Mouse (Mus musculus) heart, postnatal 0 days (tissue): Measurements from ENCODE around the gene Ms4a6c. TPM values are rescaled to one million over a fixed set of nuclear protein-coding genes. Genes with fewer than 3 reads are reported as not detected.
"Not testable (repeated sequence)": the region's sequence is repeated elsewhere in the genome, so short reads cannot be mapped to it uniquely, and the experiment has no call there.

Experiments used
- ATAC-seq: fragments of 200-750 bp; cut with Nextera tagmentation; 2 replicates; pipeline ENCODE4 v1.8.0; 2017; ENCODE audit warnings: low read depth, moderate number of reproducible peaks, moderate library complexity; ENCODE audit not compliant: insufficient read depth
- DNase-seq: peaks from one replicate; pipeline ENCODE4 v3.0.0-alpha.2; 2016; ENCODE audit warnings: low spot score
- H3K27ac ChIP-seq: fragments of 300-500 bp; sonication (generic); 2 replicates; pipeline ENCODE4 v1.5.1; 2014; ENCODE audit warnings: low read depth, mild to moderate bottlenecking
- H3K27me3 ChIP-seq: fragments of 300-500 bp; sonication (generic); 2 replicates; pipeline ENCODE4 v1.6.1; 2014; ENCODE audit warnings: low read length, mixed read lengths; ENCODE audit not compliant: control insufficient read depth, insufficient read depth
- H3K36me3 ChIP-seq: fragments of 300-500 bp; sonication (generic); replicated peaks from 2 replicates; pipeline ENCODE4 v1.6.1; 2014; ENCODE audit warnings: low read length, mixed read lengths; ENCODE audit not compliant: control insufficient read depth, insufficient read depth
- H3K4me1 ChIP-seq: fragments of 300-500 bp; sonication (generic); 2 replicates; pipeline ENCODE4 v1.6.1; 2014; ENCODE audit warnings: antibody characterized with exemption; ENCODE audit not compliant: control insufficient read depth, insufficient read depth
- H3K4me2 ChIP-seq: fragments of 300-500 bp; sonication (generic); 2 replicates; pipeline ENCODE4 v1.6.1; 2014; ENCODE audit warnings: low read depth, mild to moderate bottlenecking, low read length, moderate library complexity
- H3K4me3 ChIP-seq: fragments of 300-500 bp; sonication (generic); 2 replicates; pipeline ENCODE4 v1.5.1; 2014; ENCODE audit warnings: low read depth, low read length
- H3K9ac ChIP-seq: fragments of 300-500 bp; sonication (generic); replicated peaks from 2 replicates; pipeline ENCODE4 v1.6.1; 2014; ENCODE audit warnings: low read depth, low read length, mixed read lengths
- H3K9me3 ChIP-seq: fragments of 300-500 bp; sonication (generic); replicated peaks from 2 replicates; pipeline ENCODE4 v1.6.1; 2016; ENCODE audit warnings: low read length; ENCODE audit not compliant: control insufficient read depth
- CTCF ChIP-seq: IDR thresholded peaks from 2 replicates; pipeline ENCODE4 v1.5.1; 2016; ENCODE audit warnings: antibody characterized with exemption, control low read depth, low read depth
- EP300 ChIP-seq: IDR thresholded peaks from 2 replicates; pipeline ENCODE4 v1.6.1; 2016; ENCODE audit warnings: antibody characterized with exemption, low read depth
- WGBS: fragments of 180-500 bp; shearing (Covaris S2); extraction: QIAGEN DNeasy Blood & Tissue Kit; methylation state at CpG from one replicate; pipeline ENCODE4 v1.1.7; 2014; 5-methylcytosine and 5-hydroxymethylcytosine counted together
- polyA plus RNA-seq: library from polyadenylated mRNA; unstranded; fragments of >200 nt; fragmentation: Nextera tagmentation; extraction: Ambion mirVana; gene quantifications from 2 replicates; pipeline ENCODE4 v1.2.1, GENCODE M21; 2015
- total RNA-seq: library from RNA; depleted of rRNA; stranded (reverse); fragments of >200 nt; gene quantifications from 2 replicates; pipeline ENCODE4 v1.2.3, GENCODE M21; 2014; ENCODE audit warnings: low replicate concordance

Ms4a6c gene
- total and polyA plus RNA-seq, 2 experiments from 2014 or later = 4.0 to 14.5 TPM

DNA sequence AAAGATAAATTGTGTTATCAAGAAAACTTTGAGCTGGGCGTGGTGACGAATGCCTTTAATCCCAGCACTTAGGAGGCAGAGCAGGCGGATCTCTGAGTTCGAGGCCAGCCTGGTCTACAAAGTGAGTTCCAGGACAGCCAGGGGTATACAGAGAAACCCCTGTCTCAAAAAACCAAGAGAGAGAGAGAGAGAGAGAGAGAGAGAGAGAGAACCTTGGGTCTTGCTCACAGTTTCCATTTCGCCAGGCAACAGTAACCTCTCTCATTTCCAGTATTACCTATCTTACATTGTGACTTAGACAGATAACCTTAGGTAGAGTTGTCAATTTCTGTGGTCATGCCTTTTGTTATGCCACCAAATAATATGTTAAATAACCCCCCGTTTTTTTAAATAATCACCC lies 27.2 kb downstream of the Ms4a6c start:
- H3K9me3 ChIP-seq = no peaks in the 10 kb centered on the region
- TF ChIP-seq EP300 (no peak), CTCF (no peak)
- ATAC-seq (no peak), DNase-seq (no peak)
- no peaks in the 10 kb centered on the region for H3K36me3 ChIP-seq
- no peak overlapping the region for H3K4me3 ChIP-seq
- no peak overlapping the region for H3K9ac ChIP-seq
- no peaks in the 10 kb centered on the region for H3K4me1 ChIP-seq
- no peak overlapping the region for H3K27ac ChIP-seq
- H3K4me2 ChIP-seq = no peak overlapping the region
- no peaks in the 10 kb centered on the region for H3K27me3 ChIP-seq
- 61% methylated on average over 6 of the region's 6 CpGs for WGBS

DNA sequence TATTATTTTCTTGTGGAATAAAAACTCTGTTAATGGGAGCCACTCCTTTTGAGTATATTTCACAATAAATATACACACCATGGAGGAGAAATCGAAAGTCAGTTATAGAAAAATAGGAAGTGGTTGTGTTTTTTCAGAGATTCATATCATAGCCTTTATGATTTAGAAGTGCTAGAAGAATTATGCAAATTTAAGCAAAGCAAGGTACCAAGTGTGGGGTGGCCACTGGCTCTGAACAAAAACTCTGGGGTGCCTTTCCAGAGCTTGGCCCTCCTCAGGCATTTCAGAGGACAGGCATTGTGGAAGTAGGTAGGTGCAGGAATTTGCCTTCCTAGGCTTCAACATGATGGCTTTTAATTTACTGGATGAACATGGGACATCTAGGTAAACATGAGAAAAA lies 28.1 kb downstream of the Ms4a6c start:
- H3K27me3 ChIP-seq, H3K4me3 ChIP-seq, H3K9me3 ChIP-seq, H3K36me3 ChIP-seq, H3K9ac ChIP-seq, H3K4me2 ChIP-seq, H3K4me1 ChIP-seq, ATAC-seq, DNase-seq, H3K27ac ChIP-seq: not testable (repeated sequence)
- WGBS = 59% methylated on average over 1 of the region's 1 CpGs

DNA sequence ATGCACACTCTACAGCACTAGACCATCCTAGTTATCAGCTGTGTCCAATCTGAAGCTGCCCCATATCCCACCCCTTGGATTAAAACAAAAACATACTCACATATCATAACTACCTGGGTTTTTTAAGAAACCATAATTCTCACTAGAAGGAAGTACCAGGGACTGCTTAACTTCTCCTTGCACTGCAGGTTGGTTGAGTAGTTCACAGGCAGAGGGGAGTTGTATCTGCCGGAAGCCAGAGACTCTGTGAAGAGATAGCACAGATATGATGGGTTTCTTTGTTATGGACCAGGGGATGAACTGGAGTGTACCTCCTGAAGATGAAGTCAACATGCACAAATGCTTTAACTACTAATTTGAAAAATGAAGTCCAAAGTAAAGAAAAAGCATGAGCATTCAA lies 31.6 kb downstream of the Ms4a6c start:
- 69% methylated on average over 1 of the region's 1 CpGs for WGBS

DNA sequence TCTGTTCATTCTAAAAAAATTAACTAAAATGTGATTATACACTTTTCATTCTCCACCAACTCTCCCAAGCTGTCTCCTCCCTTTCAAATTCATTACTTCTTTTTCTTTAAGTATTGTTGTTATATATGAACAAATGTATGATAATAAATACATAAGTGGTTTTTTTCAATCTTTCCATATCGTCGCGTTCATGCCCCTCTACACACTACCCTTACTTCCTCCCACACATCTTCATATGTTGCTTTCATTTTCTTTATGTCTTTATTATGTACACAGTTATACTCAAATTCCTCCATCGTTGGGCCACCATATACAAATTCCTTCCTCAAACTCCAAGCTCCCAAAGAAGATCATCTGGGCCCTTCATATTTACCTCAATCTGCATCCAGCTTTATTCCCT lies 32.2 kb downstream of the Ms4a6c start:
- no peak for DNase-seq
- no peaks in the 10 kb centered on the region for H3K9me3 ChIP-seq
- H3K4me1 ChIP-seq = no peaks in the 10 kb centered on the region
- no peak overlapping the region for H3K9ac ChIP-seq
- TF ChIP-seq CTCF = no peak
- no peak for TF ChIP-seq EP300
- H3K4me3 ChIP-seq = no peak overlapping the region
- H3K4me2 ChIP-seq = no peak overlapping the region
- ATAC-seq = no peak
- H3K27ac ChIP-seq = no peak overlapping the region
- H3K36me3 ChIP-seq = no peaks in the 10 kb centered on the region
- 67% methylated on average over 4 of the region's 4 CpGs for WGBS
- no peaks in the 10 kb centered on the region for H3K27me3 ChIP-seq

More for the DNA sequence above, 31.6 kb downstream of the Ms4a6c start:
- H3K9me3 ChIP-seq = no peaks in the 10 kb centered on the region
- no peak overlapping the region for H3K9ac ChIP-seq
- H3K4me1 ChIP-seq = no peaks in the 10 kb centered on the region
- ATAC-seq (no peak), DNase-seq (no peak)
- H3K4me2 ChIP-seq = no peak overlapping the region
- H3K27me3 ChIP-seq = no peaks in the 10 kb centered on the region
- no peak for TF ChIP-seq EP300
- no peaks in the 10 kb centered on the region for H3K36me3 ChIP-seq
- no peak overlapping the region for H3K27ac ChIP-seq
- H3K4me3 ChIP-seq = no peak overlapping the region

DNA sequence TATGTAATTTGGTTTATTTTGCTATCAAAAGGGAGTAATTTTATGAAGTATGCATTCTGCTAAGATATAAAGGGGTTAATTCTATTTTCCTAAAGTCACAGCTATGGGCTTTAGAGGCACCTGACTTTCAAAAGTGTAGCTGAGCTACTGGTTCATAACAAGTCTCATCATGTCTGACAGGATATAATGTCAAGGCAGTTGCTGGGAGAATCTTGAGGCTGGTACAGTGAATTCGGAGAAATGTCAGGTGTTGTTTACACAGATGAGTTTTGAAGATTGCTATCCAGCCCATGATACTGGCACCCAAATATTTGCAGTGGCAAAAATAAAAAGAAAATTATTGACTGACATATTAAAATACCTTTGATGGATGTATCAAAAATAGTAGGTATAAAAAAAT lies 35.7 kb downstream of the Ms4a6c start:
- ATAC-seq (no peak), DNase-seq (no peak)
- Histone ChIP-seq H3K4me1 (no peaks in the 10 kb centered on the region), H3K4me2 (no peak overlapping the region), H3K9ac (no peak overlapping the region), H3K36me3 (no peaks in the 10 kb centered on the region), H3K9me3 (no peaks in the 10 kb centered on the region), H3K4me3 (no peak overlapping the region), H3K27ac (no peak overlapping the region), H3K27me3 (no peaks in the 10 kb centered on the region)
- no peak for TF ChIP-seq CTCF
- no peak for TF ChIP-seq EP300
- 63% methylated on average over 1 of the region's 1 CpGs for WGBS

DNA sequence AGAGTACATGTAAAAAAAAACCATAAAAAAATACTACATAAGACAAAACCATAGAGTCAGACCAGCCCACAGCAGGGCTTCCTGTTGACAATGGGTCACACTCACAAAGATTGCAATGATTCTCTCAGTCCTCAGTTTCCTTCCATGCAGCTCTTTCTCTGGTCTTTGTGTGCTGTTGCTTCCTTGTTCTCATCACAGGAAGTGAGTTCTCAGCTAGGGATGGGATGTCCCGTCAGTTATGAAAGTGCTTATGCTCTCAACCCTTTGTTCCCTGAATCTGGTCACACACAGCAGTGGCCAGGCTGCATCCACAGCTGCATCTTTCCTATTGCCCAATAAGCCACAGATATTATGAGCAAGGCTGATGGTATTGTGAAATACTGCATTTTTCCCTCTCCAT lies 44.3 kb downstream of the Ms4a6c start:
- TF ChIP-seq EP300 (no peak), CTCF (no peak)
- Histone ChIP-seq H3K4me2 (no peak overlapping the region), H3K9me3 (no peaks in the 10 kb centered on the region), H3K4me3 (no peak overlapping the region), H3K9ac (no peak overlapping the region), H3K27me3 (no peaks in the 10 kb centered on the region), H3K4me1 (no peaks in the 10 kb centered on the region), H3K36me3 (no peaks in the 10 kb centered on the region), H3K27ac (no peak overlapping the region)
- DNase-seq = no peak
- WGBS = 23% methylated on average over 1 of the region's 1 CpGs
- ATAC-seq = no peak
